Mouse (Mus musculus) forebrain, embryonic 11.5 days (tissue): Measurements from ENCODE around the gene Cers3. TPM values are rescaled to one million over a fixed set of nuclear protein-coding genes. Genes with fewer than 3 reads are reported as not detected.

Experiments
- ATAC-seq: fragments of 200-750 bp; cut with Nextera tagmentation; replicated peaks from 2 replicates; pipeline ENCODE4 v1.8.0; 2017; ENCODE audit warnings: moderate TSS enrichment; ENCODE audit not compliant: low FRiP score
- DNase-seq: peaks from one replicate; pipeline ENCODE4 v3.0.0-alpha.2; 2017; ENCODE audit warnings: low spot score
- H3K27ac ChIP-seq: fragments of 300-500 bp; sonication (generic); 2 replicates; pipeline ENCODE4 v1.5.1; 2014; ENCODE audit warnings: low read depth, low read length
- H3K27me3 ChIP-seq: fragments of 300-500 bp; sonication (generic); 2 replicates; pipeline ENCODE4 v1.6.1; 2014; ENCODE audit warnings: mild to moderate bottlenecking, low read length, mixed read lengths; ENCODE audit not compliant: control insufficient read depth, insufficient read depth
- H3K36me3 ChIP-seq: fragments of 300-500 bp; sonication (generic); 2 replicates; pipeline ENCODE4 v1.6.1; 2014; ENCODE audit warnings: mild to moderate bottlenecking, low read length, moderate library complexity, mixed read lengths; ENCODE audit not compliant: control insufficient read depth, insufficient read depth
- H3K4me1 ChIP-seq: fragments of 300-500 bp; sonication (generic); replicated peaks from 2 replicates; pipeline ENCODE4 v1.6.1; 2014; ENCODE audit warnings: low read length, mixed read lengths; ENCODE audit not compliant: control insufficient read depth, insufficient read depth
- H3K4me2 ChIP-seq: fragments of 300-500 bp; sonication (generic); 2 replicates; pipeline ENCODE4 v1.6.1; 2014; ENCODE audit warnings: low read depth, mild to moderate bottlenecking, low read length, moderate library complexity, mixed read lengths; ENCODE audit not compliant: severe bottlenecking
- H3K4me3 ChIP-seq: fragments of 300-500 bp; sonication (generic); 2 replicates; pipeline ENCODE4 v1.5.1; 2014; ENCODE audit warnings: low read depth, low read length
- H3K9ac ChIP-seq: fragments of 300-500 bp; sonication (generic); 2 replicates; pipeline ENCODE4 v1.6.1; 2014; ENCODE audit warnings: low read length
- H3K9me3 ChIP-seq: fragments of 300-500 bp; sonication (generic); 2 replicates; pipeline ENCODE4 v1.6.1; 2016; ENCODE audit warnings: low read length, mixed read lengths; ENCODE audit not compliant: control insufficient read depth
- WGBS: fragments of 180-500 bp; shearing (Covaris S2); extraction: QIAGEN DNeasy Blood & Tissue Kit; methylation state at CpG from one replicate; pipeline ENCODE4 v1.1.7; 2014; 5-methylcytosine and 5-hydroxymethylcytosine counted together
- polyA plus RNA-seq: library from polyadenylated mRNA; unstranded; fragments of >200 nt; fragmentation: Nextera tagmentation; extraction: Ambion mirVana; gene quantifications from 2 replicates; pipeline ENCODE4 v1.2.1, GENCODE M21; 2014

Gene Cers3
- polyA plus RNA-seq, 1 experiment from 2014 or later: 1.3 TPM

DNA sequence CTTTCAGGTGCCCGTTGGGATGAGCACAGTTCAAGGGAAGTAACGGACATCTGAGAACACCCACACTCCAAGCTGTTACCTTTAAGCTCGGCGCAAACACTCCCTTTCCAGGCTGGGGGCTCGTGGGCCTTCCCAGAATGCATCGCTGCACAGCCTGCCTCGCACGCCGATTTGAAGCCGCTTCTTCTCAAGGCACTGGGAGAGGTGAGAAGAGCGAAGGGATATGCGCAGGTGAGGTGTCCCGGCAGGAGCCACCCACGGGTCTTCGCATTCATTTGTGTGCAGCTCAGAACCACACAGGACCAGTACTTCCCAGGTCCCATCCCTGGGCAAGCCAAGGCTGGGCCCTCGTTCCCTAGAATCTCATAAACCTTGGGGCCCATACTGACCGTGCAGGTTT lies 9.9 kb upstream of the Cers3 start:
- Histone ChIP-seq H3K4me2 (no peak overlapping the region), H3K4me1 (no peaks in the 10 kb centered on the region), H3K9me3 (no peaks in the 10 kb centered on the region), H3K36me3 (no peaks in the 10 kb centered on the region), H3K9ac (no peak overlapping the region), H3K27ac (no peak overlapping the region), H3K27me3 (no peaks in the 10 kb centered on the region), H3K4me3 (no peak overlapping the region)
- ATAC-seq: no peak
- WGBS: 96% methylated on average over 17 of the region's 17 CpGs
- DNase-seq: no peak

DNA sequence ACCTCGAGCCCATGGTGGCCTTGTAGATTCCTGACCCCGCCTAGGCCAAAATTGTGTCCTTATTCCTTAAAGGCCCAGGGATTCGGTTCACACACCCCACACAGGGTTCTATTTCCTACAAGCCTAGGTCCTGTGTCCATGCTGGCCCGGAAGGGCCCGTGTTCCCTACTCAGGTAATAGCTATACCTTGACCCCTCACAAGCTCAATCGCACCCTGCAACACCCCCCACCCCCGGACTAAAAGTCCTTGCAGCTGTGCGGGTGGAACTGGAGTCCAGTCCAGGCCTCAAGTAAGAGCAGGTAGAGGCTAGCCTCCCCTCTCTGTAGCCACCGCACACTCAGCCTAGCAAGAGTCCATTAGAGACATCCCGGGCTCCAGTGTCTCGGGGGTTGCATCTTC lies 9.4 kb upstream of the Cers3 start:
- H3K4me1 ChIP-seq: no peaks in the 10 kb centered on the region
- DNase-seq: no peak
- H3K9me3 ChIP-seq: no peaks in the 10 kb centered on the region
- no peak overlapping the region for H3K4me2 ChIP-seq
- WGBS: 92% methylated on average over 11 of the region's 11 CpGs
- H3K9ac ChIP-seq: no peak overlapping the region
- no peaks in the 10 kb centered on the region for H3K36me3 ChIP-seq
- H3K27ac ChIP-seq: no peak overlapping the region
- ATAC-seq: no peak
- H3K27me3 ChIP-seq: no peaks in the 10 kb centered on the region
- no peak overlapping the region for H3K4me3 ChIP-seq

DNA sequence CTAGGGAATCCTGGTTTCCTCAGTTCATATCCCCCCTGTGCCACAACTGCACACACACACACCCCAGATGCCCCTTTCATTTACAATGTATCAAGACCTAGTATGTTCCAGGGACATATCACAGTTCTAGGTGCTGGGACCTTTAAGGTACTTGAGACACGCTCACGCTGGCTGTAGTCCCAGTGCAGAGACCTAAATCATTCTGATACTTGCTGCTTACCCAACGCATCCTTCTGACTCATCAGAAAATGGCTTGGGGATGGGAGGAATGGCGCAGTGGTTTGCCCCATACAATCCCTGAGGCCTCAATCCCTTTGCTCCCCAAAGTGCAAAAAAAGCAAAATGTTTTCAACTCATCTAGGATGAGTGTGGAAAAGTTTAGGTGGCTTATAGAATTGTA lies 8.8 kb upstream of the Cers3 start:
- DNase-seq (no peak), ATAC-seq (no peak)
- H3K4me3 ChIP-seq: no peak overlapping the region
- 97% methylated on average over 4 of the region's 4 CpGs for WGBS
- no peak overlapping the region for H3K4me2 ChIP-seq
- H3K9me3 ChIP-seq: no peaks in the 10 kb centered on the region
- no peak overlapping the region for H3K9ac ChIP-seq
- no peaks in the 10 kb centered on the region for H3K4me1 ChIP-seq
- H3K27ac ChIP-seq: no peak overlapping the region
- no peaks in the 10 kb centered on the region for H3K36me3 ChIP-seq
- H3K27me3 ChIP-seq: no peaks in the 10 kb centered on the region

DNA sequence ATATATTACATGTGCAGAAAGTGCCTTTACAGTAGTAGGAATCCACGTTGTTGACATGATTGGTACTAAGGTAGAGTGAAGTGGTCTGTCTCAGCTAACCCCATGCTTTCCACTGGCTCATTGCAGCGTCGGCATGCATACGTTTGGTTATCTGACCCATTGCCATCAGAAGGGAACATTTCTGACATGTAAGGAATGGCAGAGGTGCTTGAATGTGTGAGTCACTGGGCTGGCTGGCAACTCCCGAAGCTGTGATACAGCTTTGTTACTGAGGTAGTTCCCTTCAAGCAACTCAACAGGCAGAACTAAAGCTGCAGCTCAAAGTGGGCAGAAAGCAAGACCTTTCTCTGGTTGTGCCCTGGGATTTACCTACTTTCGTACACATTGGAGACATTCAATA lies 8.3 kb upstream of the Cers3 start:
- no peak overlapping the region for H3K27ac ChIP-seq
- no peaks in the 10 kb centered on the region for H3K36me3 ChIP-seq
- 91% methylated on average over 6 of the region's 6 CpGs for WGBS
- H3K4me3 ChIP-seq: no peak overlapping the region
- H3K4me2 ChIP-seq: no peak overlapping the region
- H3K27me3 ChIP-seq: no peaks in the 10 kb centered on the region
- H3K9ac ChIP-seq: no peak overlapping the region
- H3K4me1 ChIP-seq: no peaks in the 10 kb centered on the region
- DNase-seq (no peak), ATAC-seq (no peak)
- no peaks in the 10 kb centered on the region for H3K9me3 ChIP-seq

DNA sequence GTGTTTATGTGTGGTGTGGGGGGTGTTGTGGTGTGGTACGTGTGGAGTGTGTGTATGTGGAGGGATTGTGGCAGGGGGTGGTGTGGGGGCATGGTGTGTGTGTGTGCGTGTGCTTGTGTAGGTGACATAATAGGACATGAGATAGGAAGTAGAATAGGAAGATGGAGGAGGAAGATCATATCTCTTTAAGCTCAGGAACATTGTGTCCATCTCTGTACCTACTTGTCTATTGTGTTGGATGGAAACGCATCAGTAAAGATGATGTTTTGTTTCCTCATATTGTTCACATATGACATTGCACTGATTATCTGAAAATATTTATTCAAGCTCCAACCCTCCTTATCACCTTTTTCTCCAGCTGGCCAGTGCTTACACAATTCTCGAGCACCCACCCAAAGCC lies 5.9 kb upstream of the Cers3 start:
- Histone ChIP-seq H3K4me2 (no peak overlapping the region), H3K9me3 (no peaks in the 10 kb centered on the region), H3K4me3 (no peak overlapping the region), H3K4me1 (no peaks in the 10 kb centered on the region), H3K27ac (no peak overlapping the region), H3K9ac (no peak overlapping the region), H3K27me3 (no peaks in the 10 kb centered on the region), H3K36me3 (no peaks in the 10 kb centered on the region)
- 92% methylated on average over 4 of the region's 4 CpGs for WGBS
- no peak for ATAC-seq
- no peak for DNase-seq

DNA sequence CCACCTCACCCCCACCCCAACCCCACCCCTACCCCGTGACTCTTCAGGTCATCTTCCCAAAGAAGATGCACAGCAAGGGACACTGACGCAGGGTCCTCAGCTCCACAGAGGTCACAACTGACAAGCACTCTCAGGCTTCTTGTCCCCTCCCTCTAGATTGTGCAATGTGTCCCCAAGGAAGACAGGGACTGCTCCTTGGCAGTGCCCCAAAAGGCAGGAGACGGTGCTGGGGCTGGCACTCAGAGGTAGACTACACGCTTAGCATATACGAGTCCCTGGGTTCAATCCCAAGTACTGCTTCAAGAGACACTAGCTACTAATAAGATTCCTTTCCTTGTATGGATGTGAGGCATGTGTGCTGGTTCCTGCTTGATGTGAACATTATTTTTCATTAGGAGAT lies 2.3 kb upstream of the Cers3 start:
- Histone ChIP-seq H3K9me3 (no peaks in the 10 kb centered on the region), H3K36me3 (no peaks in the 10 kb centered on the region), H3K27ac (no peak overlapping the region), H3K4me1 (no peaks in the 10 kb centered on the region), H3K4me2 (no peak overlapping the region), H3K9ac (no peak overlapping the region), H3K27me3 (no peaks in the 10 kb centered on the region), H3K4me3 (no peak overlapping the region)
- 86% methylated on average over 5 of the region's 5 CpGs for WGBS
- no peak for ATAC-seq
- DNase-seq: no peak

DNA sequence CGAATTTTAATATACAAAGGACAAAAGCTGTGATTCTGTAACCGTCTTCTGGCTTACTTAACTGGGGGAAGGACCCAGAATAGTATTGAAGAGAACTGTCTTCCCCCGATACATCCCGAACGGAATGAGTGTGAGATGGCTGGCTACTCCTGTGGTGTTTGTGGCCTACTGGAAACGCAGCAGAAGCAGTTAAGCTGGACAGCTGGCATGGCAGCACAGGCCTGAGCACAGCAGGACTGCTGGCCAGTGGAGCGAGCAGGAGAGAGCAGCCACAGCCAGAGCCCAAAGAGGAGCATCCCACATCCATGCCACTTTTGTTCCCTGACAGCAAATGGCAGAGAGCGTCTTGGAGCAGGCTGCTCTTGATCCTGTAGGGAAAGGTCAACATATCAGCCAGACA lies 1.9 kb upstream of the Cers3 start:
- H3K9ac ChIP-seq: no peak overlapping the region
- H3K9me3 ChIP-seq: no peaks in the 10 kb centered on the region
- H3K27ac ChIP-seq: no peak overlapping the region
- no peak overlapping the region for H3K4me3 ChIP-seq
- H3K36me3 ChIP-seq: no peaks in the 10 kb centered on the region
- 74% methylated on average over 8 of the region's 8 CpGs for WGBS
- no peak overlapping the region for H3K4me2 ChIP-seq
- ATAC-seq (no peak), DNase-seq (no peak)
- no peaks in the 10 kb centered on the region for H3K27me3 ChIP-seq
- H3K4me1 ChIP-seq: no peaks in the 10 kb centered on the region

DNA sequence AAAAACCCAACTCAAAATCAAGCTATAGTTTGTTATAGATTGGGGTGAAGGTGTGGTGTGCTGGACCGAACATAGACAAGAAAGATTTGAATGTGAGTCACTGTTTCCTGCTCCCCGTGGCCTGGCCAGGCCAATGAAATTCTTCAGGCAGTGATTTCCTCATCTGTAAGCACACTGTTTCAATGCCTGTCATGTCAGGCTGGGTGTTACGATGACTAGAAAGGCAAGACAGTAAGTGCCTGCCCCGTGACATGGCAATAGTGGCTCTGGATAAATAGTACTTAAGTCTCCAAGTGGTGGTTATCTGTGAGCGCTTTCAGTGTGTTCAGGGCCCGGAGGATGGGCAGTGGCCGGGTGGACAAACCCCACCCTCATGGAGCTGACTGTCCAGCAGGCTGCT lies 3.7 kb downstream of the Cers3 start:
- H3K27me3 ChIP-seq: no peaks in the 10 kb centered on the region
- no peak overlapping the region for H3K4me3 ChIP-seq

DNA sequence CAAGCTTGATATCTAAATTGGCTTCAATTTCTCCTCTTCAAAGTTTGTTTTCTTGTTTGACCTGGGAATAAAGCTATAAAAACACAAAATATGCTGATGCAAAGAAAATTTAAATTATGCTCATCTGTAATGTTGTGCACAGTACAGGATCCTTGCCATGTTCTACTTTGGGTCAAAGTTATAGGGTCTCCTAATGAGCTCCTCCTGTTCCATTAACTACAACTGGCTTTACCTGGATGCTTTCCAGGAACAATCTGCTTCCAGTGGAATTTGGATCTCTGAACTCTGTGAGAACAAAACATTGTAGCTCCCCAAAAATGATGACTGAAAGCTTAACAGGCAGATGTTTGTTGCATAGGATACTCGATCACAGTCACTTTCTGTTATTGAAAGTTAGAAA lies 6.7 kb downstream of the Cers3 start:
- no peak overlapping the region for H3K27ac ChIP-seq
- H3K4me2 ChIP-seq: no peak overlapping the region
- no peaks in the 10 kb centered on the region for H3K36me3 ChIP-seq
- H3K9me3 ChIP-seq: no peaks in the 10 kb centered on the region
- WGBS: 84% methylated on average over 1 of the region's 1 CpGs
- no peaks in the 10 kb centered on the region for H3K4me1 ChIP-seq
- DNase-seq (no peak), ATAC-seq (no peak)
- H3K4me3 ChIP-seq: no peak overlapping the region
- no peaks in the 10 kb centered on the region for H3K27me3 ChIP-seq
- no peak overlapping the region for H3K9ac ChIP-seq

More for the DNA sequence above, 3.7 kb downstream of the Cers3 start:
- WGBS: 82% methylated on average over 7 of the region's 7 CpGs
- Histone ChIP-seq H3K4me1 (no peaks in the 10 kb centered on the region), H3K4me2 (no peak overlapping the region), H3K9me3 (no peaks in the 10 kb centered on the region), H3K36me3 (no peaks in the 10 kb centered on the region), H3K9ac (no peak overlapping the region), H3K27ac (no peak overlapping the region)
- ATAC-seq (no peak), DNase-seq (no peak)
